Mouse (Mus musculus) forebrain, embryonic 10.5 days (tissue): ENCODE data around the gene Hcst. TPM values are rescaled to one million over a fixed set of nuclear protein-coding genes. Genes with fewer than 3 reads are reported as not detected.

Source experiments
- DNase-seq: peaks from one replicate; pipeline ENCODE4 v3.0.0-alpha.2; 2017; ENCODE audit warnings: low spot score; ENCODE audit errors: extremely low spot score
- H3K27ac ChIP-seq: fragments of 300-500 bp; sonication (generic); 2 replicates; pipeline ENCODE4 v1.5.1; 2016; ENCODE audit warnings: mild to moderate bottlenecking
- H3K27me3 ChIP-seq: fragments of 300-500 bp; sonication (generic); 2 replicates; pipeline ENCODE4 v1.6.1; 2016; ENCODE audit warnings: mild to moderate bottlenecking; ENCODE audit not compliant: poor library complexity, severe bottlenecking
- H3K36me3 ChIP-seq: fragments of 300-500 bp; sonication (generic); replicated peaks from 2 replicates; pipeline ENCODE4 v1.6.1; 2016; ENCODE audit warnings: mild to moderate bottlenecking, moderate library complexity
- H3K4me1 ChIP-seq: fragments of 300-500 bp; sonication (generic); 2 replicates; pipeline ENCODE4 v1.6.1; 2016
- H3K4me3 ChIP-seq: fragments of 300-500 bp; sonication (generic); 2 replicates; pipeline ENCODE4 v1.5.1; 2016; ENCODE audit warnings: mild to moderate bottlenecking, moderate library complexity
- H3K9me3 ChIP-seq: fragments of 300-500 bp; sonication (generic); 2 replicates; pipeline ENCODE4 v1.6.1; 2016; ENCODE audit warnings: mild to moderate bottlenecking, moderate library complexity
- WGBS: fragments of 180-500 bp; shearing (Covaris S2); methylation state at CpG from one replicate; pipeline ENCODE4 v1.1.7; 2016; 5-methylcytosine and 5-hydroxymethylcytosine counted together
- polyA plus RNA-seq: library from polyadenylated mRNA; unstranded; fragments of >200 nt; fragmentation: Nextera tagmentation; extraction: Ambion mirVana; gene quantifications from 2 replicates; pipeline ENCODE4 v1.2.1, GENCODE M21; 2016

Hcst gene
- polyA plus RNA-seq, 1 experiment from 2014 or later = 0.38 TPM

GRCm38 (mm10) chr7:30394871-30395270 is 24.8 kb downstream of the Hcst start:
- 44% methylated on average over 2 of the region's 2 CpGs for WGBS
- no peak overlapping the region for H3K27ac ChIP-seq
- H3K4me1 ChIP-seq = no peaks in the 10 kb centered on the region
- no peaks in the 10 kb centered on the region for H3K36me3 ChIP-seq
- H3K4me3 ChIP-seq = no peak overlapping the region
- no peaks in the 10 kb centered on the region for H3K9me3 ChIP-seq
- no peaks in the 10 kb centered on the region for H3K27me3 ChIP-seq
- DNase-seq = no peak

- Histone ChIP-seq H3K27me3 (no peaks in the 10 kb centered on the region), H3K9me3 (no peaks in the 10 kb centered on the region), H3K36me3 (no peaks in the 10 kb centered on the region), H3K4me3 (no peak overlapping the region), H3K4me1 (no peaks in the 10 kb centered on the region), H3K27ac (no peak overlapping the region)
- 63% methylated on average over 11 of the region's 11 CpGs for WGBS
- DNase-seq = no peak
Observed at GRCm38 (mm10) chr7:30394379-30394778, 25.3 kb downstream of the Hcst start.

GRCm38 (mm10) chr7:30393631-30394030 is 26.0 kb downstream of the Hcst start:
- Histone ChIP-seq H3K4me1 (no peaks in the 10 kb centered on the region), H3K36me3 (no peaks in the 10 kb centered on the region), H3K9me3 (no peaks in the 10 kb centered on the region), H3K27ac (0 out of 2 replicates have a peak overlapping the region, but pooled peaks have one; percentile 5), H3K4me3 (no peak overlapping the region), H3K27me3 (no peaks in the 10 kb centered on the region)
- no peak for DNase-seq
- WGBS = 88% methylated on average over 4 of the region's 4 CpGs

- no peak overlapping the region for H3K4me3 ChIP-seq
- DNase-seq = no peak
- H3K4me1 ChIP-seq = no peaks in the 10 kb centered on the region
Observed at GRCm38 (mm10) chr7:30392746-30393520, 26.7 kb downstream of the Hcst start.

GRCm38 (mm10) chr7:30384106-30384505 is 35.5 kb downstream of the Hcst start:
- Histone ChIP-seq H3K27me3 (no peaks in the 10 kb centered on the region), H3K4me3 (no peak overlapping the region), H3K36me3 (no peaks in the 10 kb centered on the region), H3K27ac (no peak overlapping the region), H3K4me1 (no peaks in the 10 kb centered on the region), H3K9me3 (no peaks in the 10 kb centered on the region)
- no peak for DNase-seq
- WGBS = 83% methylated on average over 9 of the region's 9 CpGs

More at GRCm38 (mm10) chr7:30392746-30393520, 26.7 kb downstream of the Hcst start:
- Histone ChIP-seq H3K36me3 (no peaks in the 10 kb centered on the region), H3K9me3 (no peaks in the 10 kb centered on the region), H3K27ac (no peak overlapping the region), H3K27me3 (no peaks in the 10 kb centered on the region)
- WGBS = 79% methylated on average over 4 of the region's 4 CpGs

- no peaks in the 10 kb centered on the region for H3K27me3 ChIP-seq
- H3K4me1 ChIP-seq = no peaks in the 10 kb centered on the region
- H3K9me3 ChIP-seq = no peaks in the 10 kb centered on the region
- WGBS = 65% methylated on average over 5 of the region's 5 CpGs
- DNase-seq = no peak
- no peaks in the 10 kb centered on the region for H3K36me3 ChIP-seq
- H3K27ac ChIP-seq = no peak overlapping the region
- H3K4me3 ChIP-seq = no peak overlapping the region
Observed at GRCm38 (mm10) chr7:30380061-30380460, 39.6 kb downstream of the Hcst start.

- Histone ChIP-seq H3K9me3 (no peaks in the 10 kb centered on the region), H3K27me3 (no peaks in the 10 kb centered on the region), H3K4me1 (peaks cover 8% of the 10 kb centered on the region; the same call in 1 of the 2 replicates), H3K36me3 (no peaks in the 10 kb centered on the region), H3K27ac (peak overlapping the region; percentile 84), H3K4me3 (peak overlapping the region; percentile 56)
- 1% methylated on average over 21 of the region's 21 CpGs for WGBS
- DNase-seq = peak; percentile 93
Observed at GRCm38 (mm10) chr7:30373501-30373962, 46.1 kb downstream of the Hcst start.

Other genes starting within 250 kb of the Hcst start
- gene Cox7a1, start 235.7 kb downstream of the Hcst start, polyA plus RNA-seq = 4.0 and 4.5 TPM in 2 replicates
- 45.9 and 51.2 TPM in 2 replicates for gene Capns1, start 221.0 kb downstream of the Hcst start, polyA plus RNA-seq
- gene Polr2i, start 187.9 kb downstream of the Hcst start, polyA plus RNA-seq = 163 and 169 TPM in 2 replicates
- 248 and 257 TPM in 2 replicates for gene Tbcb, start 187.6 kb downstream of the Hcst start, polyA plus RNA-seq
- not detected in 2 replicates for gene Ovol3, start 184.1 kb downstream of the Hcst start, polyA plus RNA-seq
- 0.38 and 0.48 TPM in 2 replicates for gene Thap8, start 139.8 kb downstream of the Hcst start, polyA plus RNA-seq
- gene Wdr62, start 139.4 kb downstream of the Hcst start, polyA plus RNA-seq = 18.7 and 20.3 TPM in 2 replicates
- 52.8 and 53.1 TPM in 2 replicates for gene Clip3, start 128.1 kb downstream of the Hcst start, polyA plus RNA-seq
- 82.3 and 90.2 TPM in 2 replicates for gene Alkbh6, start 111.1 kb downstream of the Hcst start, polyA plus RNA-seq
- 29.8 and 32.8 TPM in 2 replicates for gene Syne4, start 105.0 kb downstream of the Hcst start, polyA plus RNA-seq
- 3.0 and 3.2 TPM in 2 replicates for gene E130208F15Rik, start 98.1 kb downstream of the Hcst start, polyA plus RNA-seq
- 17.3 and 19.5 TPM in 2 replicates for gene Sdhaf1, start 96.0 kb downstream of the Hcst start, polyA plus RNA-seq
- 5.3 and 5.6 TPM in 2 replicates for gene Lrfn3, start 57.1 kb downstream of the Hcst start, polyA plus RNA-seq
- 10.4 and 12.1 TPM in 2 replicates for gene Tyrobp, start 6.1 kb downstream of the Hcst start, polyA plus RNA-seq
- gene Nfkbid, start 1.9 kb upstream of the Hcst start, polyA plus RNA-seq = 1.3 and 1.5 TPM in 2 replicates
- gene Aplp1, start 25.7 kb upstream of the Hcst start, polyA plus RNA-seq = 25.4 and 33.7 TPM in 2 replicates
- 0.29 and 0.52 TPM in 2 replicates for gene Kirrel2, start 37.8 kb upstream of the Hcst start, polyA plus RNA-seq
- gene Nphs1, start 38.5 kb upstream of the Hcst start, polyA plus RNA-seq = 0.07 TPM in 1 of 2 replicates, not detected in the other
- gene Prodh2, start 73.8 kb upstream of the Hcst start, polyA plus RNA-seq = not detected in 2 replicates
- 29.7 and 31.9 TPM in 2 replicates for gene Arhgap33, start 115.2 kb upstream of the Hcst start, polyA plus RNA-seq
- 4.3 and 4.6 TPM in 2 replicates for gene Hspb6, start 132.3 kb upstream of the Hcst start, polyA plus RNA-seq
- 15.2 and 16.1 TPM in 2 replicates for gene Proser3, start 132.4 kb upstream of the Hcst start, polyA plus RNA-seq
- 40.7 and 44.2 TPM in 2 replicates for gene Lin37, start 140.0 kb upstream of the Hcst start, polyA plus RNA-seq
- gene U2af1l4, start 143.4 kb upstream of the Hcst start, polyA plus RNA-seq = 96.1 and 96.7 TPM in 2 replicates
- gene Gm49396, start 143.5 kb upstream of the Hcst start, polyA plus RNA-seq = 16.1 and 16.3 TPM in 2 replicates
- 124 and 126 TPM in 2 replicates for gene Psenen, start 143.8 kb upstream of the Hcst start, polyA plus RNA-seq
- 5.9 and 7.1 TPM in 2 replicates for gene Igflr1, start 145.6 kb upstream of the Hcst start, polyA plus RNA-seq
- gene Kmt2b, start 168.9 kb upstream of the Hcst start, polyA plus RNA-seq = 10.1 and 10.4 TPM in 2 replicates
- gene Zbtb32, start 179.1 kb upstream of the Hcst start, polyA plus RNA-seq = 0.09 and 0.20 TPM in 2 replicates
- gene Upk1a, start 193.0 kb upstream of the Hcst start, polyA plus RNA-seq = 0.68 and 0.71 TPM in 2 replicates
- 762 and 774 TPM in 2 replicates for gene Cox6b1, start 206.3 kb upstream of the Hcst start, polyA plus RNA-seq
- gene Etv2, start 216.0 kb upstream of the Hcst start, polyA plus RNA-seq = 0.30 TPM in 1 of 2 replicates, not detected in the other
- 119 and 129 TPM in 2 replicates for gene Rbm42, start 230.5 kb upstream of the Hcst start, polyA plus RNA-seq
- 90.2 and 91.9 TPM in 2 replicates for gene Haus5, start 245.1 kb upstream of the Hcst start, polyA plus RNA-seq